Mouse (Mus musculus) lung, postnatal 0 days (tissue): ENCODE data around the gene Erv3.

ENCODE experiments used
- CTCF ChIP-seq: IDR thresholded peaks from 2 replicates; pipeline ENCODE4 v1.5.1; 2016; ENCODE audit warnings: antibody characterized with exemption, mild to moderate bottlenecking
- EP300 ChIP-seq: IDR thresholded peaks from 2 replicates; pipeline ENCODE4 v1.6.1; 2016; ENCODE audit warnings: antibody characterized with exemption, mild to moderate bottlenecking, control low read depth

GRCm38 (mm10) chr2:131846811-131847210, 12.7 kb downstream of the Erv3 start:
- TF ChIP-seq EP300 (no peak), CTCF (no peak)
